Mouse (Mus musculus): ENCODE data around the gene Nup62. TPM values are rescaled to one million over a fixed set of nuclear protein-coding genes. Genes with fewer than 3 reads are reported as not detected.
A peak's percentile ranks its signal among the peaks of the same experiment; 100 is the strongest.

The Nup62 gene
- polyA plus RNA-seq, 1 experiment from 2014 or later, result 43.6 TPM

DNA sequence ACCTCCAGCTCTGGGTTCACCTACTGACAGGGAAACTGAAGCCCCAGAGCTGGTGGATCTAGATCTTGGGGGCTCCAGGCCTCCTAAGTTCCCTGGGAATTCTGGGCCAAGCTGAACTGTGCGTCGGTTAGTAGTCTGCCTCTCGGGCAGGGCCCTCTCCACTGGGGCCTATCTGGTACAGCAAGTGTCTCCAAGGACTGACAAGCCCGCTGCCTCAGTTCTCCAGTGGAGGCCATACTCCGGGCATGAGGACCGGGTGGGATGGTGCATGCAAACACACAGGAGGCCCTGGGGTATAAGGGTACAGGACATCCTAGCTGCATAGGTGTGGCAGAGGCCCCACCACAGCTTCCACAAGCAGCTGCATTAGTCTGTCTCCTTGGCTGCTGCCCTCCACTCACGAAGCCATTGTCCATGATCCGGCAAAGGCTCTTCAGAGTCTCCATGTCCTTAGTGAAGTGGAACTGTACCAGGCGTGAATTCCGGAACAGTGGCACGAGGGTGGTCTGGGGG is 48.1 kb downstream of the Nup62 start:
- Histone ChIP-seq H3K4me3 (ENCODE audit: low read depth, low read length) (no peak overlapping the region), H3K36me3 (ENCODE audit: control insufficient read depth, insufficient read depth, low read length) (peaks cover 38% of the 10 kb centered on the region), H3K9ac (ENCODE audit: low read depth, low read length) (no peak overlapping the region), H3K27me3 (ENCODE audit: control insufficient read depth, insufficient read depth, low read depth, low read length) (no peaks in the 10 kb centered on the region), H3K4me2 (ENCODE audit: low read length) (no peak overlapping the region), H3K27ac (ENCODE audit: low read length) (no peak overlapping the region), H3K9me3 (replicated peaks; ENCODE audit: control insufficient read depth, low read length, poor library complexity, severe bottlenecking) (no peaks in the 10 kb centered on the region), H3K4me1 (ENCODE audit: control insufficient read depth, insufficient read depth, low read length) (peaks cover 42% of the 10 kb centered on the region)
- WGBS, result 83% methylated on average over 11 of the region's 11 CpGs
- ATAC-seq, result no peak

DNA sequence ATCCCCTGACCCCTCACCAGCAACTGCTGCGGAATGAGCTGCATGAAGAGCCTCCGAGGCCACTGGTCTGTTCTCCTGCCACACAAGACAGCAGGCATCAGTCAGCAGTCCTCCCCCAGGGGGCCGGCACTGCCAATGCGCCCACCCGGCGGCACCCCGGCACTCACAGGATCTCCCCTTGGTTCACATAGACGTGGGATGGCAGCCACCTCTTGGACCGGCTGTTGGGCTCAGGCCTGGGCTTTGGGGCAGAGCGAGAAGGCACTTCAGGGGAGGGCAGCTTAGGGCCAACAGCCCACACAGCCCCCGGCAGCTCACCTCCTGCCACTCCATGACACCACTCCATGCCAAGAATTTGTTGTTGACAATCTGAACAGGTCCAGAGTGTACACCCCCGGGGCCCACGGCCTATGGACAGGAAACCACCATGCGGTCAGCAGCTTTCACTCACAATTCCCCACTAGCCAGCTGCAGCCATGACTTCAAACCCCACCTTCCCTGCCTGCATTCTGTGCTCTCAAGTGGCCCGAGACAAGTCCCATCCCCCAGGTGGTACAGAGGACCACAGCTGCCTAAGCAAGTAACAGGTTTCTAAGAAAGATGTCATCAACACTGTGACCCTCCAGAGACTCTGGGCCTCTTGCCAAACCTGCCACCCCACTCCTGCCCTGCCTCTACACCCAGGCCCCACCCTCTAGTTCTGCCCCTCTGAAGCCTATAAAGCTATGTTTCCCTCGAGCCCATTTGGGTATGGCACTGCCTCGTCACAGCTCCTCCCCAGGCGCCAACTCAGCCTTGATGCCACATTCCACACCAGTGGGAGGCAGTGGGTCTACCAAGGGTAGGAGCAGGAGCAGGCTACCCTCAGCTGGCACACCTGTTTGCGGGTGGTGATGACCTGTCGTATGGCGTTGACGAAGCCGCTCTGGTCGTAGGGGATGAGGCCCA is 49.0 kb downstream of the Nup62 start:
- Histone ChIP-seq H3K4me2 (ENCODE audit: low read length) (no peak overlapping the region), H3K36me3 (ENCODE audit: control insufficient read depth, insufficient read depth, low read length) (peaks cover 38% of the 10 kb centered on the region), H3K9ac (ENCODE audit: low read depth, low read length) (0 out of 2 replicates have a peak overlapping the region, but pooled peaks have one; percentile 21), H3K27me3 (ENCODE audit: control insufficient read depth, insufficient read depth, low read depth, low read length) (no peaks in the 10 kb centered on the region), H3K4me1 (ENCODE audit: control insufficient read depth, insufficient read depth, low read length) (peaks cover 42% of the 10 kb centered on the region), H3K27ac (ENCODE audit: low read length) (0 out of 2 replicates have a peak overlapping the region, but pooled peaks have one; percentile 13), H3K4me3 (ENCODE audit: low read depth, low read length) (no peak overlapping the region), H3K9me3 (replicated peaks; ENCODE audit: control insufficient read depth, low read length, poor library complexity, severe bottlenecking) (no peaks in the 10 kb centered on the region)
- ATAC-seq, result no peak
- WGBS, result 81% methylated on average over 24 of the region's 24 CpGs

DNA sequence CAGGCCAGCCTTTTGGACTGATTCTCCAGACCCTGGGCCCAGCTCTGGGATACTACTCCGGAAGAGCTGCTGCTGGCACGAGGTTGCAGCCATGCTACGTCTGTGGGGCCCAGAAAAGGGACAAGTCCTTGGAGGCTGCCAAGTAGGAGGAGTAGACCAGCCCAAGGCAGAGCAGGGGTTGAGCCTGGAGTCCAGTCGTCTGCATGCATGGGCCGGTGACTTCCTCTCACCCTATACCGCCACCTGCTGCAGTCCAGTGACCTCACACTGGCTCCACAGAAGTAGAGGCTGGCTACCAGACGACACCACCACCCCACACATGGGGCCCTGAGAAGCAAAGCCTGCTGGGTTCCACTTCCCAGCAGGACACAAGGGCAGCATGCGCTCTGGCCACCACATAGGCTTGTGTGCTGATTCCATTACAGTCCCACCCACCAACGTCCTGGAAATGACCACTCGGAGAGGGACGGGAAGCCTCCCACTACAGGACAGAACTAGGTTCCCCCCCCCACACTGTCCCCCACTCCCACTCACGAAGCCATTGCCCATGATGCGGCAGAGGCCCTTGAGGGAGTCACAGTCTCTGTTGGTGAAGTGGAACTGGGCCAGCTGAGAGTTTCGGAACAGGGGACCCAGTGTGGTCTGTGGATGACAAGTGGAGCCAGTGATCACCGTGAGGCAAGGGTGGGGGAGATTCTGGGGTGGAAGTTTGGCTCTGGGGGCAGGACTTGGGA is 50.6 kb downstream of the Nup62 start:
- 53% methylated on average over 15 of the region's 15 CpGs for WGBS
- Histone ChIP-seq H3K4me3 (ENCODE audit: low read depth, low read length) (peak overlapping the region; percentile 7), H3K9ac (ENCODE audit: low read depth, low read length) (peak overlapping the region; percentile 93), H3K4me1 (ENCODE audit: control insufficient read depth, insufficient read depth, low read length) (peaks cover 44% of the 10 kb centered on the region), H3K27ac (ENCODE audit: low read length) (peak overlapping the region; percentile 38; the same call in 1 of the 2 replicates), H3K9me3 (replicated peaks; ENCODE audit: control insufficient read depth, low read length, poor library complexity, severe bottlenecking) (no peaks in the 10 kb centered on the region), H3K27me3 (ENCODE audit: control insufficient read depth, insufficient read depth, low read depth, low read length) (no peaks in the 10 kb centered on the region), H3K36me3 (ENCODE audit: control insufficient read depth, insufficient read depth, low read length) (peaks cover 38% of the 10 kb centered on the region), H3K4me2 (ENCODE audit: low read length) (peak overlapping the region; percentile 97)
- ATAC-seq, result no peak

DNA sequence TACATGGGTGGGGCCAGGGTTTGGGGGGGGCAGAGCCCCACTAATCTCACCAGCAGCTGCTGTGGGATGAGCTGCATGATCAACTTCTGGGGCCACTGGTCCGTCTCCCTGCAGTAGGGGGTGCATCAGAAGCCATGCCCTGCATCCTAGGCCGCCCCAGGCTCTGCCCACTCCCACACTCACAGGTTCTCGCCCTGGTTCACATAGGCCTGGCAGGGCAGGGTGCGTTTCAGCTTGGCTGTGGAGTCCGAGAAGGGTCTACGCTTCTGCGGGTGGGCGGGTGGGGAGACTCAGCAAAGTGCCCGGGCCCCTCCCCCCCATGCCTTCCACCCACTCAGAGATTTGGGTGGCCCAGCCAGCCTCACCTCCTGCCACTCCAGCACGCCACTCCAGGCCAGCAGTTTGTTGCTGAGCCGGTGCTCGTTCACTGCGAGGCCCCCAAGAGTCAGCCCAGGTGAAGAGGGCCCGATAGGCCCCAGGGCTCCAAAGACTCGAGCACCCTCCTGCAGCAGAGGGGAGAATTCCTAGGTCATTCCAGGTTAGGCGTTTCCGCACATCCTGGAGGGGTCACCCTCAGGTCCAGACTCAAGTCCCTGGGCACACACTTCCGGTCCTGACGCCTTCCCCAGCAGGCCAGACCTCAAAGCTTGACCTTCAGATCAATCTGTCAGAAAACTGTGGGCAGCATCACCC is 51.3 kb downstream of the Nup62 start:
- Histone ChIP-seq H3K36me3 (ENCODE audit: control insufficient read depth, insufficient read depth, low read length) (peaks cover 34% of the 10 kb centered on the region), H3K27ac (ENCODE audit: low read length) (no peak overlapping the region), H3K9ac (ENCODE audit: low read depth, low read length) (peak overlapping the region; percentile 93), H3K27me3 (ENCODE audit: control insufficient read depth, insufficient read depth, low read depth, low read length) (no peaks in the 10 kb centered on the region), H3K9me3 (replicated peaks; ENCODE audit: control insufficient read depth, low read length, poor library complexity, severe bottlenecking) (no peaks in the 10 kb centered on the region), H3K4me1 (ENCODE audit: control insufficient read depth, insufficient read depth, low read length) (peaks cover 44% of the 10 kb centered on the region), H3K4me2 (ENCODE audit: low read length) (peak overlapping the region; percentile 97), H3K4me3 (ENCODE audit: low read depth, low read length) (peak overlapping the region; percentile 76)
- 71% methylated on average over 19 of the region's 19 CpGs for WGBS
- ATAC-seq, result no peak

DNA sequence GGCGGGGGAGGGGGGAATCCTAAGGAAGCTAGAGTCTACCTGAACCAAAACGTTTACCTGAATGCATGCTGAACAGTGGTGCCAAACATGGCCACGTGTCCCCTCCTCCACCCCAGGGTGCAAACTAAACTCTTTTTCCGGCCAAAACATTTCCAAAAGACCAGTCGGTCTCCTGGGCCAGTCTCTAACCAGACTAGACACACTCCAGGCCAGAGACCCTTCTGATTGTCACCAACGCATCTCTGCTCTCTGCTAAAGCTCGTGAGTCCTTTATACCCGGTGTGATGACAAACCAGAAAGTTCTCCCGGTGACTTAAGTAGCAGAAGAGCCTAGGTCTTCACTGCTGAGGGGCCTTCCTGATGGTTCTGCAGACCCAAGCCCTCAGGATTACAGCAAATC is 51.9 kb downstream of the Nup62 start:
- H3K9me3 ChIP-seq (replicated peaks; ENCODE audit: control insufficient read depth, low read length, poor library complexity, severe bottlenecking), result no peaks in the 10 kb centered on the region
- no peaks in the 10 kb centered on the region for H3K27me3 ChIP-seq (ENCODE audit: control insufficient read depth, insufficient read depth, low read depth, low read length)
- peak overlapping the region; percentile 93 for H3K9ac ChIP-seq (ENCODE audit: low read depth, low read length)
- WGBS, result 47% methylated on average over 9 of the region's 9 CpGs
- ATAC-seq, result no peak
- peak overlapping the region; percentile 76 for H3K4me3 ChIP-seq (ENCODE audit: low read depth, low read length)
- H3K4me1 ChIP-seq (ENCODE audit: control insufficient read depth, insufficient read depth, low read length), result peaks cover 44% of the 10 kb centered on the region
- H3K36me3 ChIP-seq (ENCODE audit: control insufficient read depth, insufficient read depth, low read length), result peaks cover 28% of the 10 kb centered on the region
- peak overlapping the region; percentile 97 for H3K4me2 ChIP-seq (ENCODE audit: low read length)
- H3K27ac ChIP-seq (ENCODE audit: low read length), result no peak overlapping the region

DNA sequence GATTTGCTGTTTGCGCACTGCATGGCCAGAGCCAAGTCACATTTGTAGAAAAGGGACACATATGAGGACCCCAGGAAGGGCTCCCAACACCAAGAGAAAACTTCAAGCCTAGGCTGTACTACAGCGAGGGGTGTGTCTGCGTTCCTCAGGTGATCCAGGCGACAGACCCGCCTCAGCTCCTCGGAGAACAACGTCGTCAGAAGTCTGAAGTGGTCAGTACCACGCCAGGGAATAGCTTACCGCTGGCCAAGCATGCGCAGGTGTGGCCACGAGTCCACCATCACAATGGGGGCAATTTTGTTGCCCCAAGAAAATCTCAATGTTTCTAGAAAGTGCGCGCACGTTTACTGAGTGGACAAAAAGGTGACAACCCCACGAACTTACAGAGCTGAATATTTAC is 52.6 kb downstream of the Nup62 start:
- WGBS, result 4% methylated on average over 16 of the region's 16 CpGs

DNA sequence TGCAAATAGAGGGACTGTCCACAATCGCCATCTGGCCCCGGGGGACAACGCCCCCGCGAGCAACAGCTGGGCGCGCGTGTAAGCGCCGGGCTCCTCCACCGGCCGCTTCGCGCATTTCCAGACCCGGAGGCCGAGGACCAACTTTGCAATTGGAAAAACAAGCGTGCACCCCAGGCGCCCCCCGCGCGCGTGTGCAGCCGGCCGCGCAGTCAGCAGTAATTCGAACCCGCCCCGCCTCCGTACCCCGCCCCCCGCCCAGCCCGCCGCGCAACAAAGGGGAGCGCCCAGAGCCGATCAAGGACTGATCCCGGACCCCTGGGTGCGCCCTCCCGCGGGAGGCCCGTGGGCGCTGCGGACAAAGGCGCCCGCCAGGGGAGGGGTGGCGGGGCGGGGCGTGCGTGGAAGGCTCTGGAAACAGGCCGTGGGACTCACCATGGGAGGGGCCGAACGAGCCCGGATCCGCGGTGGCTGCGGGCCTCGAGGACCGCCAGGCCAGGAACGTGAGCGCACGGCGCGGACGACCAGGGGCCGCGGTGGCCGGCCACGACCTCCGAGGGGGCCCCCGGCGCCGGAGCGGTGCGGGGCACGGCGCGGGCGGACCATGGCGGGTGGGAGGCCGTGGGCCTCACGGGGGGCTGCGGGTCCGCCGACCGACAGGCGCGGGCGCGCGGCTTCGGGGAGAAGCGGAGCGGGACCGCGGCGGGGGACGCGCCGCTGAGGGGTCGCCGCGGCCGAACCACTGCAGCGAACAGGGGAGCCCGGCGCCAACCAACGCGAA is 53.2 kb downstream of the Nup62 start:
- H3K4me3 ChIP-seq (ENCODE audit: low read depth, low read length), result peak overlapping the region; percentile 76
- H3K36me3 ChIP-seq (ENCODE audit: control insufficient read depth, insufficient read depth, low read length), result peaks cover 15% of the 10 kb centered on the region
- WGBS, result 0% methylated on average over 73 of the region's 108 CpGs
- H3K9me3 ChIP-seq (replicated peaks; ENCODE audit: control insufficient read depth, low read length, poor library complexity, severe bottlenecking), result no peaks in the 10 kb centered on the region
- H3K27me3 ChIP-seq (ENCODE audit: control insufficient read depth, insufficient read depth, low read depth, low read length), result no peaks in the 10 kb centered on the region
- peaks cover 44% of the 10 kb centered on the region for H3K4me1 ChIP-seq (ENCODE audit: control insufficient read depth, insufficient read depth, low read length)
- peak overlapping the region; percentile 97 for H3K4me2 ChIP-seq (ENCODE audit: low read length)
- peak overlapping the region; percentile 100 for H3K27ac ChIP-seq (ENCODE audit: low read length)
- peak; percentile 26 for ATAC-seq
- H3K9ac ChIP-seq (ENCODE audit: low read depth, low read length), result peak overlapping the region; percentile 93

More for the DNA sequence above, 52.6 kb downstream of the Nup62 start:
- peak overlapping the region; percentile 93 for H3K9ac ChIP-seq (ENCODE audit: low read depth, low read length)
- H3K27ac ChIP-seq (ENCODE audit: low read length), result peak overlapping the region; percentile 100
- no peaks in the 10 kb centered on the region for H3K27me3 ChIP-seq (ENCODE audit: control insufficient read depth, insufficient read depth, low read depth, low read length)
- no peaks in the 10 kb centered on the region for H3K9me3 ChIP-seq (replicated peaks; ENCODE audit: control insufficient read depth, low read length, poor library complexity, severe bottlenecking)
- H3K4me3 ChIP-seq (ENCODE audit: low read depth, low read length), result peak overlapping the region; percentile 76
- peak overlapping the region; percentile 97 for H3K4me2 ChIP-seq (ENCODE audit: low read length)
- ATAC-seq, result no peak
- peaks cover 21% of the 10 kb centered on the region for H3K36me3 ChIP-seq (ENCODE audit: control insufficient read depth, insufficient read depth, low read length)
- peaks cover 44% of the 10 kb centered on the region for H3K4me1 ChIP-seq (ENCODE audit: control insufficient read depth, insufficient read depth, low read length)
